Mouse (Mus musculus) NIH3T3 (cell line): ENCODE results near the gene Wsb2.
A peak's percentile ranks its signal among the peaks of the same experiment; 100 is the strongest.

Experiments
- DNase-seq: peaks from one replicate; pipeline ENCODE4 v3.0.0-alpha.2; 2012; ENCODE audit warnings: low read depth

Gene Wsb2

GRCm38 (mm10) chr5:117357129-117357477 lies at the start of gene Wsb2:
Gene Wsb2, plus strand, starts transcription at chr5:117357304.
- DNase-seq: peak; percentile 82

- DNase-seq: peak; percentile 80
Measured at GRCm38 (mm10) chr5:117307699-117308098, 49.4 kb upstream of the Wsb2 start.

- DNase-seq: peak; percentile 78
Measured at GRCm38 (mm10) chr5:117313420-117313819, 43.7 kb upstream of the Wsb2 start.

GRCm38 (mm10) chr5:117313909-117314308 lies 43.2 kb upstream of the Wsb2 start:
- peak; percentile 45 for DNase-seq

- DNase-seq: peak; percentile 29
Measured at GRCm38 (mm10) chr5:117314587-117315428, 42.3 kb upstream of the Wsb2 start.

- peak; percentile 74 for DNase-seq
Measured at GRCm38 (mm10) chr5:117318741-117319629, 38.1 kb upstream of the Wsb2 start, which contains the start of gene Vsig10. Gene Vsig10, plus strand, starts transcription at chr5:117319083.

GRCm38 (mm10) chr5:117323751-117324150 lies 33.4 kb upstream of the Wsb2 start:
- DNase-seq: no peak

GRCm38 (mm10) chr5:117326408-117326807 lies 30.7 kb upstream of the Wsb2 start:
- DNase-seq: no peak

- DNase-seq: no peak
Measured at GRCm38 (mm10) chr5:117330457-117330856, 26.6 kb upstream of the Wsb2 start.

GRCm38 (mm10) chr5:117337999-117338398 lies 19.1 kb upstream of the Wsb2 start:
- no peak for DNase-seq

GRCm38 (mm10) chr5:117338503-117338902 lies 18.6 kb upstream of the Wsb2 start:
- DNase-seq: no peak

- no peak for DNase-seq
Measured at GRCm38 (mm10) chr5:117340081-117340480, 17.0 kb upstream of the Wsb2 start.

- DNase-seq: no peak
Measured at GRCm38 (mm10) chr5:117341896-117342295, 15.2 kb upstream of the Wsb2 start.

GRCm38 (mm10) chr5:117344496-117344895 lies 12.6 kb upstream of the Wsb2 start:
- peak; percentile 51 for DNase-seq

- no peak for DNase-seq
Measured at GRCm38 (mm10) chr5:117345432-117345976, 11.6 kb upstream of the Wsb2 start.

GRCm38 (mm10) chr5:117346281-117346680 lies 10.8 kb upstream of the Wsb2 start:
- DNase-seq: no peak

GRCm38 (mm10) chr5:117347011-117347410 lies 10.1 kb upstream of the Wsb2 start:
- DNase-seq: no peak

- DNase-seq: no peak
Measured at GRCm38 (mm10) chr5:117347838-117348237, 9.3 kb upstream of the Wsb2 start.

- DNase-seq: peak; percentile 25
Measured at GRCm38 (mm10) chr5:117348279-117348678, 8.8 kb upstream of the Wsb2 start.

- DNase-seq: no peak
Measured at GRCm38 (mm10) chr5:117354121-117354520, 3.0 kb upstream of the Wsb2 start.

GRCm38 (mm10) chr5:117355648-117356303 lies 1.3 kb upstream of the Wsb2 start:
- DNase-seq: no peak
